Mouse (Mus musculus): ENCODE measurements around the gene Lhpp.

Gene Lhpp

GRCm38 (mm10) chr7:132610468-132611318, at the start of gene Lhpp:
Gene Lhpp (plus strand): TSS chr7:132610638.
- DNase-seq (ENCODE audit: low spot score): peak; percentile 82

GRCm38 (mm10) chr7:132565831-132566230, 44.6 kb upstream of the Lhpp start:
- no peak for DNase-seq (ENCODE audit: low spot score)

GRCm38 (mm10) chr7:132568817-132569216, 41.6 kb upstream of the Lhpp start:
- no peak for DNase-seq (ENCODE audit: low spot score)

GRCm38 (mm10) chr7:132570071-132570470, 40.4 kb upstream of the Lhpp start:
- DNase-seq (ENCODE audit: low spot score): no peak

- DNase-seq (ENCODE audit: low spot score): no peak
Observed at GRCm38 (mm10) chr7:132571481-132571880, 39.0 kb upstream of the Lhpp start.

- DNase-seq (ENCODE audit: low spot score): no peak
Observed at GRCm38 (mm10) chr7:132572738-132573137, 37.7 kb upstream of the Lhpp start.

- no peak for DNase-seq (ENCODE audit: low spot score)
Observed at GRCm38 (mm10) chr7:132573205-132573604, 37.2 kb upstream of the Lhpp start.

- DNase-seq (ENCODE audit: low spot score): no peak
Observed at GRCm38 (mm10) chr7:132574646-132575045, 35.8 kb upstream of the Lhpp start.

- peak; percentile 83 for DNase-seq (ENCODE audit: low spot score)
Observed at GRCm38 (mm10) chr7:132575623-132576022, 34.8 kb upstream of the Lhpp start.

GRCm38 (mm10) chr7:132576116-132576650, 34.3 kb upstream of the Lhpp start, which contains the start of gene Oat:
Gene Oat (minus strand): TSS chr7:132576398.
- peak; percentile 94 for DNase-seq (ENCODE audit: low spot score)

- no peak for DNase-seq (ENCODE audit: low spot score)
Observed at GRCm38 (mm10) chr7:132576891-132577290, 33.5 kb upstream of the Lhpp start.

GRCm38 (mm10) chr7:132580511-132580910, 29.9 kb upstream of the Lhpp start:
- no peak for DNase-seq (ENCODE audit: low spot score)

GRCm38 (mm10) chr7:132581441-132581840, 29.0 kb upstream of the Lhpp start:
- DNase-seq (ENCODE audit: low spot score): no peak

GRCm38 (mm10) chr7:132585695-132586491, 24.5 kb upstream of the Lhpp start:
- DNase-seq (ENCODE audit: low spot score): no peak

GRCm38 (mm10) chr7:132587167-132587566, 23.3 kb upstream of the Lhpp start:
- DNase-seq (ENCODE audit: low spot score): no peak

GRCm38 (mm10) chr7:132589610-132590009, 20.8 kb upstream of the Lhpp start:
- no peak for DNase-seq (ENCODE audit: low spot score)

- DNase-seq (ENCODE audit: low spot score): no peak
Observed at GRCm38 (mm10) chr7:132593762-132594161, 16.7 kb upstream of the Lhpp start.

- DNase-seq (ENCODE audit: low spot score): no peak
Observed at GRCm38 (mm10) chr7:132594325-132594724, 16.1 kb upstream of the Lhpp start.

GRCm38 (mm10) chr7:132595787-132596186, 14.7 kb upstream of the Lhpp start:
- DNase-seq (ENCODE audit: low spot score): no peak

- no peak for DNase-seq (ENCODE audit: low spot score)
Observed at GRCm38 (mm10) chr7:132596557-132597250, 13.7 kb upstream of the Lhpp start.

GRCm38 (mm10) chr7:132597251-132598041, 13.0 kb upstream of the Lhpp start:
- no peak for DNase-seq (ENCODE audit: low spot score)

All from urinary bladder, postnatal 14 days (tissue).